Mouse (Mus musculus): ENCODE data around the gene Miip. TPM values are rescaled to one million over a fixed set of nuclear protein-coding genes. Genes with fewer than 3 reads are reported as not detected.

Miip gene
- total and polyA plus RNA-seq, 2 experiments from 2014 or later: 34.3 to 35.1 TPM

GRCm38 (mm10) chr4:147887277-147887676 lies 18.7 kb upstream of the Miip start:
- DNase-seq (ENCODE audit: low spot score) (no peak), ATAC-seq (no peak)
- Histone ChIP-seq H3K9ac (replicated peaks; ENCODE audit: low read length) (no peak overlapping the region), H3K36me3 (ENCODE audit: insufficient read depth, low read length) (peaks cover 79% of the 10 kb centered on the region), H3K27me3 (ENCODE audit: insufficient read depth, low read length) (no peaks in the 10 kb centered on the region), H3K9me3 (ENCODE audit: low read length) (no peaks in the 10 kb centered on the region), H3K4me2 (ENCODE audit: low read depth, low read length) (no peak overlapping the region), H3K4me1 (ENCODE audit: insufficient read depth, low read length) (no peaks in the 10 kb centered on the region), H3K27ac (no peak overlapping the region), H3K4me3 (ENCODE audit: low read length) (no peak overlapping the region)
- WGBS: 97% methylated on average over 7 of the region's 7 CpGs
- TF ChIP-seq CTCF (IDR thresholded peaks at IDR 0.05; ENCODE audit: low read depth): no peak

GRCm38 (mm10) chr4:147886158-147886557 lies 17.5 kb upstream of the Miip start:
- Histone ChIP-seq H3K4me2 (ENCODE audit: low read depth, low read length) (no peak overlapping the region), H3K4me3 (ENCODE audit: low read length) (no peak overlapping the region), H3K36me3 (ENCODE audit: insufficient read depth, low read length) (peaks cover 86% of the 10 kb centered on the region), H3K4me1 (ENCODE audit: insufficient read depth, low read length) (no peaks in the 10 kb centered on the region), H3K9ac (replicated peaks; ENCODE audit: low read length) (no peak overlapping the region), H3K27ac (no peak overlapping the region), H3K9me3 (ENCODE audit: low read length) (no peaks in the 10 kb centered on the region), H3K27me3 (ENCODE audit: insufficient read depth, low read length) (no peaks in the 10 kb centered on the region)
- no peak for TF ChIP-seq CTCF (IDR thresholded peaks at IDR 0.05; ENCODE audit: low read depth)
- ATAC-seq (no peak), DNase-seq (ENCODE audit: low spot score) (no peak)
- 97% methylated on average over 12 of the region's 12 CpGs for WGBS

- TF ChIP-seq CTCF (IDR thresholded peaks at IDR 0.05; ENCODE audit: low read depth): no peak
- no peak overlapping the region for H3K4me2 ChIP-seq (ENCODE audit: low read depth, low read length)
- no peak for ATAC-seq
- no peaks in the 10 kb centered on the region for H3K27me3 ChIP-seq (ENCODE audit: insufficient read depth, low read length)
- no peaks in the 10 kb centered on the region for H3K4me1 ChIP-seq (ENCODE audit: insufficient read depth, low read length)
- H3K9ac ChIP-seq (replicated peaks; ENCODE audit: low read length): no peak overlapping the region
- H3K27ac ChIP-seq: no peak overlapping the region
- 78% methylated on average over 3 of the region's 3 CpGs for WGBS
- peaks cover 83% of the 10 kb centered on the region for H3K36me3 ChIP-seq (ENCODE audit: insufficient read depth, low read length)
- no peaks in the 10 kb centered on the region for H3K9me3 ChIP-seq (ENCODE audit: low read length)
- no peak for DNase-seq (ENCODE audit: low spot score)
- no peak overlapping the region for H3K4me3 ChIP-seq (ENCODE audit: low read length)
Observed at GRCm38 (mm10) chr4:147884138-147884537, 15.5 kb upstream of the Miip start.

GRCm38 (mm10) chr4:147883041-147883440 lies 14.4 kb upstream of the Miip start:
- no peak for TF ChIP-seq CTCF (IDR thresholded peaks at IDR 0.05; ENCODE audit: low read depth)
- 67% methylated on average over 6 of the region's 6 CpGs for WGBS
- no peak overlapping the region for H3K27ac ChIP-seq

GRCm38 (mm10) chr4:147881792-147882191 lies 13.2 kb upstream of the Miip start:
- no peak for TF ChIP-seq CTCF (IDR thresholded peaks at IDR 0.05; ENCODE audit: low read depth)
- Histone ChIP-seq H3K4me2 (ENCODE audit: low read depth, low read length) (no peak overlapping the region), H3K9me3 (ENCODE audit: low read length) (no peaks in the 10 kb centered on the region), H3K4me3 (ENCODE audit: low read length) (no peak overlapping the region), H3K4me1 (ENCODE audit: insufficient read depth, low read length) (no peaks in the 10 kb centered on the region), H3K27ac (no peak overlapping the region), H3K27me3 (ENCODE audit: insufficient read depth, low read length) (no peaks in the 10 kb centered on the region), H3K36me3 (ENCODE audit: insufficient read depth, low read length) (peaks cover 82% of the 10 kb centered on the region), H3K9ac (replicated peaks; ENCODE audit: low read length) (no peak overlapping the region)
- 95% methylated on average over 7 of the region's 7 CpGs for WGBS
- DNase-seq (ENCODE audit: low spot score): no peak
- ATAC-seq: no peak

More at GRCm38 (mm10) chr4:147883041-147883440, 14.4 kb upstream of the Miip start:
- no peak overlapping the region for H3K9ac ChIP-seq (replicated peaks; ENCODE audit: low read length)
- no peak overlapping the region for H3K4me3 ChIP-seq (ENCODE audit: low read length)
- DNase-seq (ENCODE audit: low spot score) (peak; percentile 2), ATAC-seq (no peak)
- peaks cover 86% of the 10 kb centered on the region for H3K36me3 ChIP-seq (ENCODE audit: insufficient read depth, low read length)
- no peak overlapping the region for H3K4me2 ChIP-seq (ENCODE audit: low read depth, low read length)
- no peaks in the 10 kb centered on the region for H3K4me1 ChIP-seq (ENCODE audit: insufficient read depth, low read length)
- no peaks in the 10 kb centered on the region for H3K9me3 ChIP-seq (ENCODE audit: low read length)
- H3K27me3 ChIP-seq (ENCODE audit: insufficient read depth, low read length): no peaks in the 10 kb centered on the region

- DNase-seq (ENCODE audit: low spot score) (no peak), ATAC-seq (no peak)
- Histone ChIP-seq H3K4me1 (ENCODE audit: insufficient read depth, low read length) (no peaks in the 10 kb centered on the region), H3K4me3 (ENCODE audit: low read length) (no peak overlapping the region), H3K27ac (no peak overlapping the region), H3K36me3 (ENCODE audit: insufficient read depth, low read length) (peaks cover 83% of the 10 kb centered on the region), H3K9me3 (ENCODE audit: low read length) (no peaks in the 10 kb centered on the region), H3K27me3 (ENCODE audit: insufficient read depth, low read length) (no peaks in the 10 kb centered on the region), H3K9ac (replicated peaks; ENCODE audit: low read length) (no peak overlapping the region), H3K4me2 (ENCODE audit: low read depth, low read length) (no peak overlapping the region)
- WGBS: 57% methylated on average over 5 of the region's 5 CpGs
- TF ChIP-seq CTCF (IDR thresholded peaks at IDR 0.05; ENCODE audit: low read depth): no peak
Observed at GRCm38 (mm10) chr4:147879865-147880264, 11.2 kb upstream of the Miip start.

GRCm38 (mm10) chr4:147879456-147879855 lies 10.8 kb upstream of the Miip start:
- Histone ChIP-seq H3K9me3 (ENCODE audit: low read length) (no peaks in the 10 kb centered on the region), H3K9ac (replicated peaks; ENCODE audit: low read length) (no peak overlapping the region), H3K27ac (no peak overlapping the region), H3K36me3 (ENCODE audit: insufficient read depth, low read length) (peaks cover 83% of the 10 kb centered on the region), H3K4me1 (ENCODE audit: insufficient read depth, low read length) (no peaks in the 10 kb centered on the region), H3K4me2 (ENCODE audit: low read depth, low read length) (no peak overlapping the region), H3K27me3 (ENCODE audit: insufficient read depth, low read length) (no peaks in the 10 kb centered on the region), H3K4me3 (ENCODE audit: low read length) (no peak overlapping the region)
- no peak for TF ChIP-seq CTCF (IDR thresholded peaks at IDR 0.05; ENCODE audit: low read depth)
- DNase-seq (ENCODE audit: low spot score) (no peak), ATAC-seq (no peak)
- 81% methylated on average over 2 of the region's 2 CpGs for WGBS
